Mouse (Mus musculus) lung, adult 2 months (tissue): ENCODE measurements around the gene Dusp28. TPM values are rescaled to one million over a fixed set of nuclear protein-coding genes. Genes with fewer than 3 reads are reported as not detected.

ENCODE experiments used
- DNase-seq: peaks from one replicate; pipeline ENCODE4 v3.0.0; 2022
- H3K4me1 ChIP-seq: fragments of 200-500 bp; 2 replicates; pipeline ENCODE4 v1.6.1; 2011; ENCODE audit warnings: low read length; ENCODE audit not compliant: control insufficient read depth, insufficient read depth
- H3K4me3 ChIP-seq: fragments of 200-500 bp; replicated peaks from 2 replicates; pipeline ENCODE3; 2011; ENCODE audit warnings: low read depth, mild to moderate bottlenecking, control low read depth, low read length; ENCODE audit errors: extremely low read depth
- CTCF ChIP-seq: fragments of 200-500 bp; IDR thresholded peaks from 2 replicates; pipeline ENCODE4 v1.5.1; 2011; ENCODE audit warnings: mild to moderate bottlenecking, low read length, control low read depth; ENCODE audit not compliant: insufficient read depth
- POLR2A ChIP-seq: fragments of 200-500 bp; IDR thresholded peaks from 2 replicates; pipeline ENCODE4 v1.6.1; 2011; ENCODE audit warnings: low read depth, mild to moderate bottlenecking, control low read depth, low read length, borderline replicate concordance; ENCODE audit errors: extremely low read depth
- WGBS: fragments of 180-500 bp; shearing (Covaris S2); methylation state at CpG from one replicate; pipeline ENCODE4 v1.1.7; 2018; 5-methylcytosine and 5-hydroxymethylcytosine counted together
- polyA plus RNA-seq: library from polyadenylated mRNA; depleted of rRNA; stranded (reverse); fragments of >200 nt; gene quantifications from 2 replicates; pipeline ENCODE4 v1.2.3, GENCODE M21; 2012

The Dusp28 gene
- polyA plus RNA-seq, 1 experiment: 21.9 TPM

- TF ChIP-seq POLR2A (no peak), CTCF (no peak)
- H3K4me1 ChIP-seq: peaks cover 20% of the 10 kb centered on the region
- no peak overlapping the region for H3K4me3 ChIP-seq
- no peak for DNase-seq
- 81% methylated on average over 4 of the region's 4 CpGs for WGBS
Observed at GRCm38 (mm10) chr1:92914239-92914638, 7.5 kb downstream of the Dusp28 start.

GRCm38 (mm10) chr1:92914993-92915392 is 8.2 kb downstream of the Dusp28 start:
- no peak overlapping the region for H3K4me3 ChIP-seq
- TF ChIP-seq POLR2A (no peak), CTCF (no peak)
- DNase-seq: no peak
- 92% methylated on average over 11 of the region's 11 CpGs for WGBS
- peaks cover 15% of the 10 kb centered on the region for H3K4me1 ChIP-seq

- TF ChIP-seq POLR2A: no peak
- TF ChIP-seq CTCF: no peak
- Histone ChIP-seq H3K4me1 (peaks cover 12% of the 10 kb centered on the region), H3K4me3 (no peak overlapping the region)
- no peak for DNase-seq
- WGBS: 90% methylated on average over 9 of the region's 9 CpGs
Observed at GRCm38 (mm10) chr1:92916725-92917124, 9.9 kb downstream of the Dusp28 start.

DNA sequence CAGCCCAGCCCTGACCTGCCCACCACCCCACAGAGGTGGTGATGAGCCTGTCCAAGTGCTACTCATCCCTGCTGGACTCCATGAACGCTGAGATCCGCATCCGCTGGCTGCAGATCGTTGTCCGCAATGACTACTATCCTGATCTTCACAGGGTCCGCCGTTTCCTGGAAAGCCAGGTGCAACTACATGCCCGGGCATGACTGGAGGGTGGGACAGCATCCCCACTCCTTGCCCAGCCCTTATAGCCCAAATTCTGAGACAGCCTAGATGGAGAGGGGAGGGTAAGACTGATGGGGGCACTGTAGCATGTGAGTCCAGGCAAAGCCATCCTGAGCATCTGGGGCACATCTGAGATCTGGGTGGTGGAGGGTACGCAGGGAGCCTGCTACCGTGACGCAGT is 12.4 kb downstream of the Dusp28 start:
- Histone ChIP-seq H3K4me3 (no peak overlapping the region), H3K4me1 (no peaks in the 10 kb centered on the region)
- TF ChIP-seq POLR2A (no peak), CTCF (no peak)
- no peak for DNase-seq
- 97% methylated on average over 11 of the region's 11 CpGs for WGBS

DNA sequence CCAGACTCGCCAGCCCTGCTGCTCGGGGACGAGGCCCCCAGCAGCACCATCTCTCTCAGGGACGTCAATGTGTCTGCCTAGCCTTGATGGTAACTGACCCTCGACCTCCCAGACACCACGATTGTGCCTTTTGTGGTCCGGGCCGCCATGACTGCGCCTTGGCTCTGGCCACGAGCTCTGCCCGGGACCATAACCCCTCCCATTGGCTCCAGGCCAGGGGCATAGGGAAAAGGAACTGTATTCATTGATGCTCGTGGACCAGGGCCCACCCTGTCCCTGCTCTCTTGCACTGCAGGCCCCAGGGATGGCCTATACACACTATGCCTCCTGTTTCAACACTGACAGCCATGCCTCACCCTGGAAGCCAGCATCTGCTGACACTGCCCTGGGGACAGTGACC is 13.0 kb downstream of the Dusp28 start:
- 69% methylated on average over 12 of the region's 12 CpGs for WGBS
- DNase-seq: no peak
- H3K4me1 ChIP-seq: no peaks in the 10 kb centered on the region
- TF ChIP-seq POLR2A: no peak
- H3K4me3 ChIP-seq: no peak overlapping the region

- 76% methylated on average over 7 of the region's 7 CpGs for WGBS
- TF ChIP-seq CTCF (no peak), POLR2A (no peak)
- Histone ChIP-seq H3K4me3 (no peak overlapping the region), H3K4me1 (no peaks in the 10 kb centered on the region)
- DNase-seq: no peak
Observed at GRCm38 (mm10) chr1:92920474-92921200, 13.9 kb downstream of the Dusp28 start.

DNA sequence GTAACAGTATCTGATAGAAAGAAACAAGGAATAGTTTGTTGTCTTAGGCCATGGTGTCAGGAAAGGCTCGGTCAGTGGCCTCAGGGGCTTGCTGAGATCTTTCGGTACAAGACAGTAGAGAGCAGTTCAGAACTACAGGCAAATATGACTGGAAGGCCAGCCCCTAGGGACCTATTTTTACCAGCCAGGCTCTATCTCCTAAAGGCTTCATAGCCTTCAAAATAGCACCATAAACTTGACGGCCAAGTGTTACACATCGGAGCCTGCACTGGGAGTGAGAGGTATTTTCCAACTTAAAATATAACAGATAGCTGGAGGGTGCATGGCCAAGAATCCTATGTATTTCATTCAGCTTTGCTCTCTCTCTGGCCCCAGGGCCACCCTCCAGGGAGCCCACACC is 14.7 kb downstream of the Dusp28 start:
- no peak for DNase-seq
- WGBS: 90% methylated on average over 4 of the region's 4 CpGs
- Histone ChIP-seq H3K4me3 (no peak overlapping the region), H3K4me1 (no peaks in the 10 kb centered on the region)
- no peak for TF ChIP-seq CTCF
- TF ChIP-seq POLR2A: no peak

DNA sequence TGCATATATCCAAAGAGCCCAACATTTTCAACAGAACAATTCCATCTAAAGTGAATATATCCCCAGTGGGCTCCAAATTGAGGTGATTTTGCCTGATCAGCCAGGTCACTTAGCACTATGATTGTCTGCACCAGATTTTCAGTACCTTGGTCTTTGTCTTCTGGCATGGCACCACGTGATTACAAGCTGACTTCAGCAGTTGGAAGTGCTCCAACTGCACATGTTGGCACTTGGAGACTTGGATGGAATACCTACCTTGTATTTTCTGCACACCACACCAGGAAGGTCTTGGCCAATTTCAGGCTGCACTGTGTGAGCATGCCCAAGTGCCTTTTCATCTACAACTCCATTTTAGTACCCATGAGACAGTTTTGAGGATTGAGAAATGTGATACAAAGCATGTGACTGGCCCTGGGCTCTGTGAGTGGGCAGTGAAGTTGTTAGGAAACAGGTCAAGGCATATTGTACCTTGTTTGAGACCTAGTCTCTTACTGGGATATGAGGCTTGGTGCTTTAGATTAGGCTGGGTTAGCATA is 23.5 kb downstream of the Dusp28 start:
- no peak overlapping the region for H3K4me3 ChIP-seq
- no peak for DNase-seq
- 11% methylated on average over 1 of the region's 1 CpGs for WGBS
- H3K4me1 ChIP-seq: peaks cover 5% of the 10 kb centered on the region
- no peak for TF ChIP-seq POLR2A
- TF ChIP-seq CTCF: no peak

- WGBS: 62% methylated on average over 4 of the region's 4 CpGs
- Histone ChIP-seq H3K4me3 (peak overlapping the region; percentile 70), H3K4me1 (peaks cover 9% of the 10 kb centered on the region)
- TF ChIP-seq CTCF (no peak), POLR2A (no peak)
- no peak for DNase-seq
Observed at GRCm38 (mm10) chr1:92933611-92934010, 26.8 kb downstream of the Dusp28 start.

DNA sequence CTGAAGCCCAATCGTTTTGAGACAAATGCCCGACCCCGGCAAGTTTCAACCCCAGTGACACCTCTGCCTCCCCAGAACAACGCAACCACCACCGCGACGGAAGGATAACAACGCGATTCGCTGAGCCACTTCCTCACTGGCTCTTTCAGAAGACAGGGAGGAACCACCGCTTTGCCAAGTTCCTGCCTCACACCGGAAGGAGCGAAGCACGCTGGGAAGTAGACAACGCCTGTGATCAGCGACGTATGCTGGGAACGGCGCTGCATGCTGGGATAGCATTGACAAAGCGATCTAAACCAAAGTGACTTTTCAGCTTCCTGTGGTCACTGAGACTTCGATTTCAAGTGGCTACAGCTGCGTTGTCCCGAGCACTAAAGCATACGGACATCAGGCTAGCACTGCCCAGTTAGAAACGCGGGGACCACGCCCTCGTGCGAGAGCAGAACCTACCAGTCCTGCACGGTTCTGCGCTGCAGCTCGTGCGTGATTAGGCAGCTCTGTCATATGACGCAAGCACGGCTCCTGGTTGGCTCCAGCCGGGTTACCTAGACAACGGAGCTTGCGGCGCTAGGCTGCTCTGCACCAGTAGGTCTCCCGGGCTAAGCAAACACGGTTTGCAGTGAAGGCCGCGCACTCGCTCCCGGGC is 27.5 kb downstream of the Dusp28 start, which contains the start of gene Capn10:
Gene Capn10, plus strand, starts transcription at position 195 of the 646 bp plus-strand sequence.
- peak; percentile 87 for TF ChIP-seq POLR2A
- TF ChIP-seq CTCF: no peak
- peak; percentile 95 for DNase-seq
- under 1% methylated on average over 45 of the region's 45 CpGs for WGBS
- peak within 1 kb of the TSS; percentile 70 for H3K4me3 ChIP-seq
- H3K4me1 ChIP-seq: peaks cover 9% of the 10 kb centered on the region
